Mouse (Mus musculus): Measurements from ENCODE around the gene Cep55. TPM values are rescaled to one million over a fixed set of nuclear protein-coding genes. Genes with fewer than 3 reads are reported as not detected.

Gene Cep55
- polyA plus RNA-seq (2015; fragmentation: Nextera tagmentation; extraction: Ambion mirVana), result 5.5 and 7.0 TPM in 2 replicates

GRCm38 (mm10) chr19:38054720-38055192 lies at the start of gene Cep55:
TSS of gene Cep55 (plus strand) at chr19:38055011.

GRCm38 (mm10) chr19:38043281-38043981 lies 11.4 kb upstream of the Cep55 start, which contains the start of gene Myof:
TSS of gene Myof (minus strand) at chr19:38043577.

GRCm38 (mm10) chr19:38096858-38097758 lies 42.3 kb downstream of the Cep55 start, which contains the start of gene Ffar4:
TSS of gene Ffar4 (plus strand) at chr19:38097071.

Other genes starting within 250 kb of the Cep55 start
- gene Myof, start 11.4 kb upstream of the Cep55 start, polyA plus RNA-seq (2015; fragmentation: Nextera tagmentation; extraction: Ambion mirVana), result 1.7 and 2.5 TPM in 2 replicates
- gene Ffar4, start 42.1 kb downstream of the Cep55 start, polyA plus RNA-seq (2015; fragmentation: Nextera tagmentation; extraction: Ambion mirVana), result 0.67 and 1.0 TPM in 2 replicates
- gene Rbp4, start 70.3 kb downstream of the Cep55 start, polyA plus RNA-seq (2015; fragmentation: Nextera tagmentation; extraction: Ambion mirVana), result 2.2 and 5.3 TPM in 2 replicates
- gene Pde6c, start 77.8 kb downstream of the Cep55 start, polyA plus RNA-seq (2015; fragmentation: Nextera tagmentation; extraction: Ambion mirVana), result not detected in 2 replicates
- 22.0 and 23.2 TPM in 2 replicates for gene Fra10ac1, start 169.1 kb downstream of the Cep55 start, polyA plus RNA-seq (2015; fragmentation: Nextera tagmentation; extraction: Ambion mirVana)
- 1.4 and 1.8 TPM in 2 replicates for gene Lgi1, start 209.5 kb downstream of the Cep55 start, polyA plus RNA-seq (2015; fragmentation: Nextera tagmentation; extraction: Ambion mirVana)